Mouse (Mus musculus): ENCODE results near the gene Plekhf1. TPM values are rescaled to one million over a fixed set of nuclear protein-coding genes. Genes with fewer than 3 reads are reported as not detected.
A peak's percentile ranks its signal among the peaks of the same experiment; 100 is the strongest.

Plekhf1 gene
- polyA plus RNA-seq, 1 experiment from 2014 or later = 0.77 TPM

GRCm38 (mm10) chr7:38182596-38182961, 45.2 kb downstream of the Plekhf1 start:
- Histone ChIP-seq H3K27ac (0 out of 2 replicates have a peak overlapping the region, but pooled peaks have one; percentile 48), H3K27me3 (no peaks in the 10 kb centered on the region), H3K9me3 (no peaks in the 10 kb centered on the region), H3K4me1 (replicated peaks) (peaks cover 18% of the 10 kb centered on the region), H3K36me3 (no peaks in the 10 kb centered on the region), H3K9ac (no peak overlapping the region), H3K4me3 (peak overlapping the region; percentile 63; the same call in 1 of the 2 replicates), H3K4me2 (peak overlapping the region; percentile 89)
- WGBS = 2% methylated on average over 11 of the region's 11 CpGs
- no peak for ATAC-seq (ENCODE audit: low FRiP score)

- Histone ChIP-seq H3K4me3 (no peak overlapping the region), H3K36me3 (no peaks in the 10 kb centered on the region), H3K27ac (no peak overlapping the region), H3K27me3 (no peaks in the 10 kb centered on the region), H3K9ac (no peak overlapping the region), H3K9me3 (no peaks in the 10 kb centered on the region), H3K4me1 (replicated peaks) (peaks cover 18% of the 10 kb centered on the region), H3K4me2 (no peak overlapping the region)
- no peak for ATAC-seq (ENCODE audit: low FRiP score)
- 89% methylated on average over 2 of the region's 2 CpGs for WGBS
Observed at GRCm38 (mm10) chr7:38181366-38181765, 46.5 kb downstream of the Plekhf1 start.

- WGBS = 79% methylated on average over 3 of the region's 3 CpGs
- no peak overlapping the region for H3K4me2 ChIP-seq
- H3K9ac ChIP-seq = no peak overlapping the region
- ATAC-seq (ENCODE audit: low FRiP score) = no peak
- no peak overlapping the region for H3K27ac ChIP-seq
- no peaks in the 10 kb centered on the region for H3K36me3 ChIP-seq
- peaks cover 19% of the 10 kb centered on the region for H3K4me1 ChIP-seq (replicated peaks)
- H3K4me3 ChIP-seq = no peak overlapping the region
- H3K27me3 ChIP-seq = no peaks in the 10 kb centered on the region
- no peaks in the 10 kb centered on the region for H3K9me3 ChIP-seq
Observed at GRCm38 (mm10) chr7:38179896-38180295, 47.9 kb downstream of the Plekhf1 start.

- Histone ChIP-seq H3K9ac (no peak overlapping the region), H3K27ac (no peak overlapping the region), H3K27me3 (no peaks in the 10 kb centered on the region), H3K36me3 (no peaks in the 10 kb centered on the region), H3K4me1 (replicated peaks) (peaks cover 16% of the 10 kb centered on the region), H3K4me2 (no peak overlapping the region), H3K4me3 (no peak overlapping the region), H3K9me3 (no peaks in the 10 kb centered on the region)
- no peak for ATAC-seq (ENCODE audit: low FRiP score)
- 77% methylated on average over 3 of the region's 3 CpGs for WGBS
Observed at GRCm38 (mm10) chr7:38176056-38176455, 51.8 kb downstream of the Plekhf1 start.

GRCm38 (mm10) chr7:38174321-38175148, 53.3 kb downstream of the Plekhf1 start:
- ATAC-seq (ENCODE audit: low FRiP score) = peak; percentile 72
- peak overlapping the region; percentile 77 for H3K9ac ChIP-seq
- H3K9me3 ChIP-seq = no peaks in the 10 kb centered on the region
- peaks cover 16% of the 10 kb centered on the region for H3K4me1 ChIP-seq (replicated peaks)
- WGBS = 8% methylated on average over 31 of the region's 31 CpGs
- H3K36me3 ChIP-seq = no peaks in the 10 kb centered on the region
- peak overlapping the region; percentile 56 for H3K4me2 ChIP-seq
- H3K4me3 ChIP-seq = peak overlapping the region; percentile 25
- H3K27me3 ChIP-seq = no peaks in the 10 kb centered on the region
- H3K27ac ChIP-seq = peak overlapping the region; percentile 72

- Histone ChIP-seq H3K9me3 (no peaks in the 10 kb centered on the region), H3K27ac (peak overlapping the region; percentile 72; the same call in 1 of the 2 replicates), H3K4me2 (peak overlapping the region; percentile 56), H3K4me1 (replicated peaks) (peaks cover 16% of the 10 kb centered on the region), H3K27me3 (no peaks in the 10 kb centered on the region), H3K4me3 (peak overlapping the region; percentile 25), H3K36me3 (no peaks in the 10 kb centered on the region), H3K9ac (peak overlapping the region; percentile 77)
- peak; percentile 40; the same call in 1 of the 2 replicates for ATAC-seq (ENCODE audit: low FRiP score)
- 7% methylated on average over 14 of the region's 14 CpGs for WGBS
Observed at GRCm38 (mm10) chr7:38173871-38174270, 53.9 kb downstream of the Plekhf1 start.

GRCm38 (mm10) chr7:38167724-38168141, 60.1 kb downstream of the Plekhf1 start:
- WGBS = 21% methylated on average over 11 of the region's 11 CpGs

More at GRCm38 (mm10) chr7:38167724-38168141, 60.1 kb downstream of the Plekhf1 start:
- H3K36me3 ChIP-seq = no peaks in the 10 kb centered on the region
- H3K27me3 ChIP-seq = no peaks in the 10 kb centered on the region
- no peak overlapping the region for H3K27ac ChIP-seq
- peaks cover 6% of the 10 kb centered on the region for H3K4me1 ChIP-seq (replicated peaks)
- no peak overlapping the region; the same call in 1 of the 2 replicates for H3K4me2 ChIP-seq
- H3K9me3 ChIP-seq = no peaks in the 10 kb centered on the region
- H3K9ac ChIP-seq = no peak overlapping the region
- ATAC-seq (ENCODE audit: low FRiP score) = no peak
- H3K4me3 ChIP-seq = no peak overlapping the region

Other genes with a start within 250 kb of the Plekhf1 start
- 35.7 and 36.1 TPM in 2 replicates for gene Uri1, start 204.5 kb downstream of the Plekhf1 start, polyA plus RNA-seq (2015; fragmentation: Nextera tagmentation; extraction: Ambion mirVana)
- gene Ccne1, start 120.5 kb downstream of the Plekhf1 start, polyA plus RNA-seq (2015; fragmentation: Nextera tagmentation; extraction: Ambion mirVana) = 15.9 and 16.1 TPM in 2 replicates
- 26.1 and 27.5 TPM in 2 replicates for gene 1600014C10Rik, start 44.8 kb downstream of the Plekhf1 start, polyA plus RNA-seq (2015; fragmentation: Nextera tagmentation; extraction: Ambion mirVana)
- 76.6 and 79.2 TPM in 2 replicates for gene Pop4, start 43.4 kb upstream of the Plekhf1 start, polyA plus RNA-seq (2015; fragmentation: Nextera tagmentation; extraction: Ambion mirVana)

All from hindbrain, embryonic 13.5 days (tissue).